Mouse (Mus musculus) cerebellum, adult 2 months (tissue): ENCODE measurements at regions not wholly inside any gene's neighbourhood (a gene's known extent, or its start where the extent isn't known, plus 50 kb on each side); places are given as distances from the start of the nearest gene placed in this dataset.

ENCODE experiments used
- DNase-seq, 2 experiments: peaks; one replicate each; pipeline ENCODE4 v3.0.0; 2021
- H3K27ac ChIP-seq: fragments of 200-500 bp; 2 replicates; pipeline ENCODE4 v1.5.1; 2012; ENCODE audit warnings: low read length, control low read depth, inconsistent platforms; ENCODE audit not compliant: insufficient read depth
- H3K27me3 ChIP-seq: fragments of 200-500 bp; 2 replicates; pipeline ENCODE4 v1.6.1; 2012; ENCODE audit warnings: inconsistent platforms, mild to moderate bottlenecking, low read length, moderate library complexity; ENCODE audit not compliant: control insufficient read depth, insufficient read depth
- H3K4me1 ChIP-seq: fragments of 200-500 bp; 2 replicates; pipeline ENCODE4 v1.6.1; 2011; ENCODE audit warnings: low read length; ENCODE audit not compliant: control insufficient read depth, insufficient read depth
- H3K4me3 ChIP-seq: fragments of 200-500 bp; replicated peaks from 2 replicates; pipeline ENCODE3; 2011; ENCODE audit warnings: mild to moderate bottlenecking, low read depth, low read length, control low read depth; ENCODE audit not compliant: insufficient read depth
- CTCF ChIP-seq: fragments of 200-500 bp; IDR thresholded peaks from 2 replicates; pipeline ENCODE4 v1.5.1; 2011; ENCODE audit warnings: low read depth, mild to moderate bottlenecking, control low read depth, low read length, moderate library complexity, borderline replicate concordance; ENCODE audit not compliant: insufficient read depth
- POLR2A ChIP-seq: fragments of 200-500 bp; IDR thresholded peaks from 2 replicates; pipeline ENCODE4 v1.6.1; 2011; ENCODE audit warnings: low read length, control low read depth, borderline replicate concordance; ENCODE audit not compliant: insufficient read depth
- WGBS: fragments of 180-500 bp; shearing (Covaris S2); methylation state at CpG from one replicate; pipeline ENCODE4 v1.1.7; 2018; 5-methylcytosine and 5-hydroxymethylcytosine counted together

DNA sequence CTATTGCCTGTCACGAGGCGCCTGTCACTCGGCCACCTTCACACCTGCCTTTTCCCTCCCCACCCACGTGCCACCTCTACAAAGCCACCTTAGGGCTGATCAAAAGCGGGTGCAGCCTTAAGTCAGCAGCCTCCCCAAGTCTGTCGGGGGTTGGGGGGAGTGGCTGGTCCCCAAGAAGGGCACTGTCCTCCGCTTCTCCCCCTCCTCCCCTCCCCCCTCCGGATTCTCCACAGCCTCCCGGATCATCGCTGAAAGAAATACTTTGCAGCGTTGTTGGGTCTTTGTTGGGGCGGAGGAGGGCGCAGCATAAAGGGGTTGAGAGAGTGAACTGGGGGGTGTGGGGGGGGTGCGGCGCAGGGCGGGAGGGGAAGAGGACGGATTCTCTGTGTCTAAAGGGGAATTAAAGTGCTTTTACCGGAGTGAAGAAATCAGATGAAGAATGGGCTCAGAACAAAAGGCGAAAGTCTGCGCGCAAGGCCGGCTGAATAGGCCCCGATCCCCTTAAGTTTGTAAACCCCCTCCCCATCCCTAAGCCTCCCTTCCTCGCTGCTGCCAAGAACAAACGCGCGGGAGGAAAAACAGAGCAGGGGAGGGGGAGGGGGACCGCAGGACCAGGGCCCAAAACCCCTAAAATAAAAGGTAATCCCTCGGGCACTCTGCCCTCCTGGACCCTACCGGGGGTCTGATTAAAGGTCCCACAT, 109.3 kb upstream of the Lhx5 start:
- TF ChIP-seq POLR2A, result no peak
- no peak for TF ChIP-seq CTCF
- Histone ChIP-seq H3K4me3 (no peak overlapping the region), H3K4me1 (no peaks in the 10 kb centered on the region), H3K27me3 (no peaks in the 10 kb centered on the region), H3K27ac (no peak overlapping the region)
- WGBS, result 7% methylated on average over 30 of the region's 30 CpGs
- DNase-seq, result no peak

DNA sequence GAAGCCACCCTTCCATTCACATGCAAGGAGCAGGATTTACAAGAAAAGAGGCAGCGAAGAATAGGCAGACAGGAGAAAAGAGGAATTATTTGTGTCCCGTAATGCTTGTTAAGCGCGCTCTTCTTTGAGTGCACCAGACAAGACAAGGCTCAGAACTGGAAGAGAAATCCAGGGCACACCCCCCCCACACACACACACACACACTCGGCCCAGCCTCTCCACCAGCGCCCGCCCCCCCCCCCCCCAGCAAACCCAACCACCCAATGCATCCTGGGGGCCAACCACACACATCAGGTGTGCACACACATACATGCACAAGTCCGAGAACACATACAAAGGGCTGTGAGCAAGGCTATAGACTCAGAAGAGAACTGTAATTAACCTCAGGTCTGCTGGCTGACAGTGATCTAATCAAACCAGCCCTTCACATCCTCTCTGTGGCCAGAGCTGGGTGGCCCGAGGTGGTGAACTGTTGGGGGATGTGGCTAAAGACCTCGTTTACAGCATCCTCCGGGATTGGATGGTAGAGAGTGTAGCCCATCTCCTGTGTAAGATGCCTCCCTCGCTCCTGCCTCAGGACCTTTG, 108.7 kb upstream of the Lhx5 start:
- H3K27ac ChIP-seq, result no peak overlapping the region
- no peaks in the 10 kb centered on the region for H3K4me1 ChIP-seq
- no peak for DNase-seq
- no peak overlapping the region for H3K4me3 ChIP-seq
- TF ChIP-seq POLR2A (no peak), CTCF (no peak)
- WGBS, result 26% methylated on average over 12 of the region's 12 CpGs
- no peaks in the 10 kb centered on the region for H3K27me3 ChIP-seq

- Histone ChIP-seq H3K27ac (no peak overlapping the region), H3K4me1 (no peaks in the 10 kb centered on the region), H3K4me3 (no peak overlapping the region), H3K27me3 (no peaks in the 10 kb centered on the region)
- no peak for DNase-seq
- TF ChIP-seq POLR2A, result no peak
- no peak for TF ChIP-seq CTCF
- 87% methylated on average over 2 of the region's 2 CpGs for WGBS
These were observed 107.4 kb upstream of the Lhx5 start for GRCm38 (mm10) chr5:120324111-120324510.

DNA sequence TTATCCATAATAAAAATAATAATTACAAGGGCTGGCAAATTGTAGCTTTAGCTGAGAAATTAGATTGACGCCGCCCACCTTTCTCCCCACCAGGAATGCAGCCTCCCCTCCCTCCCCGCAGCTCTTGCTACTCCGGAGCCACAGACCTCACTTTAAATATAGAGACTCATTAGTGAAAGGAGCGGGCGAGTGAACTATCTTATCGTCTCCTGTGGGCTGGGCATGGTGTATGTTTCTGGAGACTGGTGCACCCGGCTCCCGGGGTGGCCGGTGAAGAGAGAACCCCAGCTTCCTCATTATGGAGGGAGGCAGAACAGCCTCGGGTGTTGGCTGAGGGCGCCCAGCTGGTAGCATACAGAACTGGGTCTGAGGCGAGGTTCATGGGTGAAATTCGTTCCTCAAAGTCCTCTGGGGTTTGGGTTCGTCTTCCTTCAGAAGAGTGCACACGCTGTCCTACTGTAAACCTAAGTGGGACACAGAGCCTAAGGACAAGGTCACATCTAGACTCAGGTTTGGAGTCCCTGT, 106.1 kb upstream of the Lhx5 start:
- DNase-seq, result no peak
- TF ChIP-seq POLR2A (no peak), CTCF (no peak)
- H3K27me3 ChIP-seq, result no peaks in the 10 kb centered on the region
- H3K4me3 ChIP-seq, result no peak overlapping the region
- H3K4me1 ChIP-seq, result no peaks in the 10 kb centered on the region
- no peak overlapping the region for H3K27ac ChIP-seq
- 77% methylated on average over 16 of the region's 16 CpGs for WGBS

DNA sequence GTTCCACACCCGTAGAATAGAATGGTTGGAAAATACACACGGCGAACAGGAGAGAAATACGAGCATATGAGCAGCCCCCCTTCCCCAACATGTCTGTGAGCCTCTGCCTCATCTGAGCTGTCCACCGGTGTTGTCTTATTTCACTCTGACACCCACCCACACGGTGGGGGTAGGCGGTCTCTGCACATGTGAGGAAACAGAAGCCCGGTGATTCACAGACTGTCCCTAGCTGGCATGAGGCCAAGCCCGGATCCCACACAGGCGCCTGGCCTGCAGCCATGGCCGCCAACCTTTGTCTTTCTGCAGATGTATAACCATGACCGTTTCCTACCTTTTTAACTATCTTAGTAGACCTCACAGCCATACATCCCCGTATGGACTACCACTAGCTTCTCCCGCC, 99.5 kb upstream of the Lhx5 start:
- H3K27ac ChIP-seq, result no peak overlapping the region
- H3K27me3 ChIP-seq, result no peaks in the 10 kb centered on the region
- H3K4me3 ChIP-seq, result no peak overlapping the region
- H3K4me1 ChIP-seq, result peaks cover 3% of the 10 kb centered on the region; the same call in 1 of the 2 replicates
- TF ChIP-seq CTCF, result no peak
- TF ChIP-seq POLR2A, result no peak
- peak; percentile 41 for DNase-seq
- WGBS, result 28% methylated on average over 14 of the region's 14 CpGs

- Histone ChIP-seq H3K27ac (no peak overlapping the region), H3K27me3 (no peaks in the 10 kb centered on the region), H3K4me3 (no peak overlapping the region), H3K4me1 (peaks cover 18% of the 10 kb centered on the region)
- peak; percentile 50 to 72 for DNase-seq
- 28% methylated on average over 2 of the region's 2 CpGs for WGBS
- TF ChIP-seq CTCF, result no peak
- TF ChIP-seq POLR2A, result no peak
These were observed 92.3 kb upstream of the Lhx5 start for GRCm38 (mm10) chr5:120339162-120339561.

- Histone ChIP-seq H3K27me3 (no peaks in the 10 kb centered on the region), H3K4me3 (no peak overlapping the region), H3K27ac (no peak overlapping the region), H3K4me1 (peaks cover 18% of the 10 kb centered on the region)
- DNase-seq, result peak; percentile 60 to 66
- no peak for TF ChIP-seq POLR2A
- no peak for TF ChIP-seq CTCF
- WGBS, result 17% methylated on average over 3 of the region's 3 CpGs
These were observed 90.7 kb upstream of the Lhx5 start for GRCm38 (mm10) chr5:120340696-120341231.

GRCm38 (mm10) chr5:120350461-120350860, 81.0 kb upstream of the Lhx5 start:
- 51% methylated on average over 3 of the region's 3 CpGs for WGBS
- no peak overlapping the region for H3K27ac ChIP-seq
- no peak overlapping the region for H3K4me3 ChIP-seq
- DNase-seq, result no peak
- no peaks in the 10 kb centered on the region; the same call in 1 of the 2 replicates for H3K4me1 ChIP-seq
- H3K27me3 ChIP-seq, result no peaks in the 10 kb centered on the region
- TF ChIP-seq CTCF, result no peak
- TF ChIP-seq POLR2A, result no peak
